In the genomic region with DNA sequence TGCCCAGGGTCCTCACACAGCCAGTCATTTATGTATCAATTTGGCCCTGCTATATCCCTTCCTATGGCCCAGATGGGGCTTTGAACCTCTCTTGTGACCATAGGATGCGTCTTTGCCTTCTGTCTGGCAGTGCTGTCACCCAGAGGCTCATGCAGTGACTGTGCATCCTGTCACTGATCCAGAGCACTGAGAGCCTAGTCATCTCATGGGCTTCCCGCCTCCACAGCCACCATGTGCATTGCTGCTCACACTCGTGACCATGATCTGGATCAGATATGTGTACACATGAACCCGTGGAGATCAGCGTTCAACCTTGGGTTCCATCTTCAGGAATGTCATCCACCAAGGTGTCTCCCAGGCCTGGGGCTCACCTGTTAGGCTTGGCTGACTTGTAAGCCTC, we compare ENCODE assay signal across 31 mouse cellular contexts.
"Had no signal": no experiment of that assay in that cellular context is flagged by ENCODE, and none has a peak within 500 bp of the region (broad histone marks: within the 10 kb centered on the region; RNA-seq: fewer than 3 reads in every experiment).

No protein-coding gene starts in this region.

- DNase-seq: left cerebral cortex, postnatal 4 days; liver; liver, embryonic 13.5 days; liver, postnatal 0 days; lung, adult 18-20 months; lung, adult 2 months; lung, embryonic 14.5 days; lung, postnatal 10 days; lung, postnatal 14 days; lung, postnatal 36 days; lung, postnatal 4 days; midbrain, embryonic 14.5 days had no signal

- H3K4me3 ChIP-seq: limb, embryonic 10.5 days; limb, embryonic 12.5 days; limb, embryonic 13.5 days; limb, embryonic 15.5 days; liver, embryonic 12.5 days; liver, embryonic 13.5 days; liver, embryonic 15.5 days; lung, embryonic 15.5 days; megakaryocyte, embryonic 14.5 days; midbrain, embryonic 10.5 days; midbrain, embryonic 12.5 days; midbrain, embryonic 13.5 days; midbrain, embryonic 15.5 days; neural tube, embryonic 12.5 days had no signal

- H3K4me2 ChIP-seq: limb, embryonic 12.5 days; limb, embryonic 13.5 days; limb, embryonic 15.5 days; liver, embryonic 11.5 days; liver, embryonic 12.5 days; liver, embryonic 13.5 days; liver, embryonic 15.5 days; lung, embryonic 14.5 days; lung, embryonic 15.5 days; midbrain, embryonic 11.5 days; midbrain, embryonic 12.5 days; midbrain, embryonic 13.5 days; midbrain, embryonic 15.5 days; neural tube, embryonic 12.5 days had no signal

- H3K9ac ChIP-seq: limb, embryonic 12.5 days; limb, embryonic 13.5 days; limb, embryonic 15.5 days; liver, embryonic 12.5 days; liver, embryonic 13.5 days; liver, embryonic 14.5 days; liver, embryonic 15.5 days; liver, postnatal 0 days; lung, embryonic 14.5 days; lung, embryonic 15.5 days; midbrain, embryonic 12.5 days; midbrain, embryonic 13.5 days; midbrain, embryonic 15.5 days; neural tube, embryonic 12.5 days had no signal

- ATAC-seq: liver, embryonic 12.5 days; liver, postnatal 0 days; lung, postnatal 0 days; midbrain, embryonic 13.5 days; midbrain, embryonic 15.5 days; midbrain, embryonic 16.5 days had no signal

- H3K27ac ChIP-seq: limb, embryonic 10.5 days; limb, embryonic 12.5 days; limb, embryonic 13.5 days; limb, embryonic 15.5 days; liver, embryonic 12.5 days; liver, embryonic 13.5 days; liver, embryonic 14.5 days; liver, embryonic 15.5 days; lung, embryonic 15.5 days; macrophage; midbrain, embryonic 10.5 days; midbrain, embryonic 12.5 days; midbrain, embryonic 13.5 days; midbrain, embryonic 15.5 days; neural tube, embryonic 12.5 days had no signal

- H3K27me3 ChIP-seq: limb, embryonic 12.5 days; limb, embryonic 13.5 days; limb, embryonic 15.5 days; liver, embryonic 12.5 days; liver, embryonic 13.5 days; liver, embryonic 15.5 days; lung, embryonic 15.5 days; midbrain, embryonic 15.5 days; neural tube, embryonic 12.5 days had no signal

- H3K4me1 ChIP-seq: limb, embryonic 12.5 days; limb, embryonic 13.5 days; limb, embryonic 15.5 days; liver, embryonic 12.5 days; liver, embryonic 13.5 days; liver, embryonic 15.5 days; lung, embryonic 15.5 days had no signal

- H3K9me3 ChIP-seq: limb, embryonic 10.5 days; limb, embryonic 12.5 days; limb, embryonic 13.5 days; limb, embryonic 15.5 days; liver, embryonic 12.5 days; liver, embryonic 13.5 days; liver, embryonic 15.5 days; lung, embryonic 15.5 days; megakaryocyte, embryonic 14.5 days; midbrain, embryonic 10.5 days; midbrain, embryonic 12.5 days; midbrain, embryonic 13.5 days; midbrain, embryonic 15.5 days; neural tube, embryonic 12.5 days had no signal

- H3K36me3 ChIP-seq: limb, embryonic 10.5 days; limb, embryonic 12.5 days; limb, embryonic 13.5 days; limb, embryonic 15.5 days; liver, embryonic 12.5 days; liver, embryonic 13.5 days; liver, embryonic 15.5 days; lung, embryonic 15.5 days; midbrain, embryonic 10.5 days; midbrain, embryonic 12.5 days; midbrain, embryonic 13.5 days; midbrain, embryonic 15.5 days; neural tube, embryonic 12.5 days had no signal
